Mouse (Mus musculus): ENCODE measurements around the gene Nfic. TPM values are rescaled to one million over a fixed set of nuclear protein-coding genes. Genes with fewer than 3 reads are reported as not detected.

Gene Nfic
- polyA plus RNA-seq (2012; rRNA removed): 27.0 and 33.0 TPM in 2 replicates

DNA sequence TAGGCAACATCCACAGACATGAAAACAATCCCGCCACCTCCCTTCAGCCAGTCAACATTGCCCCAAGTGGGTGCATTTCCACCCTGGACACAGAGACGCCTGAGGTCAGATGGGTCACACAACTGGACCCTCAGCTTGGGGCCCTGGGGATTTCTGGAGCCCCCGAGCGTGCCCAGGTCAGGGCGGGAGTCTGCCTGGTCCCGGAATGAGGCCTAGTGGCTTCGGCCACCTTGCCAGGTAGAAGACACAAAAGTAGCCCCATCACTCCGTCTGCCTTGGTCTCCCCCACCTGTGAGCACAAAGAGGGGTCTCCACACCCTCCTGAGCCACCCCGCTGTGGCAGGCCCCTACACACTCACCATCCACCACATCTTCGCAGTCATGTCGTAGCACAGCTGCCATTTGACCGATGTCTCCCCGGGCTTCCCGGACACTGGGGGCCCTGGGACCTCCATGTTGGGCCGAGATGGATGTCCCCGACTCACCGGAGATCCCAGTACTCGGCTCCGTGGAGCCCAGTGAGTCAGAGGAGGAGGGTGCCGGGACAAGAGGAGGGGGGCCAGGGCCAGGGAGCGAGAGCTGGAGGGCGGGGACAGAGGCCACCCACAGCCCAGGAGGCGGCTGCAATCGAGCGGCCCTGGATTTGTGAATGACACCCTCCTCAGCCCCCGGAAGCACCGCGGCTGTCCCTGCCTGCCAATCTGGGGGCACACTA is at the start of gene Nfic:
TSS of gene Nfic (minus strand) at position 455 of the 715 bp plus-strand sequence.

GRCm38 (mm10) chr10:81500032-81500431 is 44.6 kb upstream of the Nfic start, which contains the start of gene S1pr4:
Gene S1pr4 (minus strand): TSS chr10:81500132.

DNA sequence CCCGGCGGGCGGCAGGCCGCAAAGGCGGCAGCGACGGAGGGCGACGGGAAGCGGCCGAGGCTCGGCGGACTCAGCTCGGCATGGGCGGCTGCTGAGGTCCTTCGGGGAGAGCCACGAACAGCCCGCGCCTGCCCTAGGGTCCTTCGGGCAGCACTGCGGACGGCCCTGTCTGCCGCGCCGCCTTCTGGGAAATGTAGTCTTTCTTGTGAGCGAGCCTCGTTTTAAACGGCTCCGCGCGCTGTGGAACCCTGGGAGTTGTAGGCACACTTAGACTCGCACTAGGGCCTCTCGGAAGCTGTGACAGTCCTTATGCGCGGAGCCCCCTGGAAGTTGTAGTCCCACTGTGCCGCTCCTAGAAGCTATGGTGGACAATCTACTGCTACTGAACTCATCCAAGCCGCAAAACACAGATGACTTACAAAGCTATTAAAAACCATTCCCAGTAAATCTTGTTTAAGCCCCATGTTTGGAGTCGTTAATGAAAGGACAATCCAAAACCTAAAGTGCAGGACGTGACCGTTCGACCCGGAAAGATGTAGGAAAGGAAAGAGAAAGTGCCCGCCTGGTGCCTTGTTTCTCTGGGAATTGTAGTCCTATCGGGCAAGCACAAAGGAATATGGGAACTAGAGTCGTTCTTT is 40.9 kb upstream of the Nfic start, which contains the start of gene Ncln:
TSS of gene Ncln (minus strand) at position 129 of the 638 bp plus-strand sequence.

GRCm38 (mm10) chr10:81482533-81482889 is 27.1 kb upstream of the Nfic start, which contains the start of gene Celf5:
Gene Celf5 (minus strand): TSS chr10:81482709.

DNA sequence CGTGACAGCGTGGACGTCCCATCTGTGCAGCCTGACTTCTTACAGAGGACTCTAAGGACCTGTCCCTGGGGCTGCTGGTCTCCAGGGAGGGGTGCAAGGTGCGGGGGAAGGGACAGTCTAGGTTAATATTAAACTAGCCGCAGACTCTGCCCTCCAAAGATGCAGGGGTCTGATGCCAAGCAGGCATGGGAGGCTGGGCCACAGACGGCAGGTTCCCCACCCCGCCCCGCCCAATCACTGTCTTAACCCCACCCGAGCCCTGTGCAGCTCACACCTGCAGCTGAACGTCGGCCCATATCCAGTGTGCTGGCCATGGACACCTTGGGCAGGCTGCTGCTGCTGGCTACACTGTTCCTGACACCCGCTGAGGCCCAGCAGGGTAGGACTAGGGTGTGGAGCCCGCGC is 62.7 kb downstream of the Nfic start, which contains the start of gene Smim24:
TSS of gene Smim24 (plus strand) at position 271 of the 405 bp plus-strand sequence.

GRCm38 (mm10) chr10:81388505-81389055 is 66.9 kb downstream of the Nfic start, which contains the start of gene Gm48552:
Gene Gm48552 (plus strand): TSS chr10:81389005.

DNA sequence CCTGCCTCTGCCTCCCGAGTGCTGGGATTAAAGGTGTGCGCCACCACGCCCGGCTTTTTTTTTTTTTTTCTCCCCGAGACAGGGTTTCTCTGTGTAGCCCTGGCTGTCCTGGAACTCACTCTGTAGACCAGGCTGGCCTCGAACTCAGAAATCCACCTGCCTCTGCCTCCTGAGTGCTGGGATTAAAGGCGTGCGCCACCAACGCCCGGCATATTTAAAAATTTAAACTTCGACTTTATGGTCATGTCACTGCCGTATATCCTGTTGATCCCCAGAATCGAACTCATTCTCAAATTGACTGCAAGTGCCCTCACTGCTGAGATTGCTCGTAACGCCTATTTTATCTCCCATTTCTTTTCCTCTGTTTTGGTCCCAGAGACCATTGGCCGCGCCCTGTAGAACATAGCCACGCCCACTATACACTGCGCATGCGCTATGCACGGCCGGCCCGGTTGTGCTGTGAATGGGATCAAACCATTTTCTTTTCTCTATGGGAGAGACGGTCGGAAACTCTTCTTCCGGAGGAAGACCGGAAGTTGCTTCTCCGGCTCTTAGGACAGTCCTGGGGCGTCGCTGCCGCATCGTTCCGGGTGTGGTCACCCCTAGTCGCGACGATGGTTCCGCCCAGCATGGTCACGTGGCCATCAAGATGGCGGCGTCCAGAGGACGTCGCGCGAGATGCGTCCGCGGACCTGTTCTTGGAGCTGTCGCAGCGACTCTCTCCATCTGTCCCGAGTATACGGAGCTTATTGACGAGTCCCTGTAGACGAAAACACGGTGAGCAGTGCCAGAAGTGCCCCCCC is 71.4 kb downstream of the Nfic start, which contains the start of the genes Dohh and Gm48551:
TSS of gene Dohh (plus strand) at position 627 of the 803 bp plus-strand sequence.
TSS of gene Gm48551 (plus strand) at position 665 of the 803 bp plus-strand sequence.

DNA sequence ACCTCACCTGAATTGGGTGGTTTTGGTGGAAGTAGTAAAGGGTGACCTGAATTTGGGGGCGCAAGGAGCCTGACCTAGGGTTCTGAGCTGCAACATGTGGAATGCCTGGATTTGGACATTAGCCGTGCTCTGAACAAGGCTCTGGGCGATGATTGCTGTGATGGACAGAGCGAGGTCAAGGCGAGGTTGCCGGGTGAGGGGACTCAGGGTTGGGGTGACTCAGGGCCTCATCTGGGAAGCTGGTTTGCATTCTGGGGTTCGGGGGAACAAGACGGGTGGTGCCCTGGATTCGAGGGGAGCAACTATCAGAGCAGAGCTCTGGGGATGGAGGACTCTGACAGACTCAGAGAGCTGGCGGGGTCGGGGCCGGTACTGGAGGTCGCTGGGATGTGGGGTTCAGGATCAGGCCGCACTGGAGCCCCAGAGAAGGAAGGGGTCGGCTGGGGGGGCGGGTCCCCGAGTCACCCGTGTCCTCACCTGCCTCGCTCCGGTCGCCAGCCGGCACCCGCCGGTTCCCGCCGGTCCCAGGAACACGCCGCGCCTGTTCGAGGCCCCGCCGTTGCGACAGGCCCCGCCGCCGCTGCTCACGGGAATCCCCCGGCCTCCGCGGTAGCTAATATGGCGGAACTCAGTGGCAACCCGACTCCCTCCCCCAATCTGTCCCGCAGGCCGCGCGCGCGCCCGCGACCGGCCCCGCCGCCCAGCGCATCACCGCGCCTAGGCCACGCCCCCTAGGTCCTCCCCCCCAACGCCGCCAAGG is 77.5 kb downstream of the Nfic start, which contains the start of gene Fzr1:
TSS of gene Fzr1 (minus strand) at position 724 of the 760 bp plus-strand sequence.

GRCm38 (mm10) chr10:81365672-81366476 is 89.6 kb downstream of the Nfic start, which contains the start of gene 4930404N11Rik:
Gene 4930404N11Rik (minus strand): TSS chr10:81365816.

DNA sequence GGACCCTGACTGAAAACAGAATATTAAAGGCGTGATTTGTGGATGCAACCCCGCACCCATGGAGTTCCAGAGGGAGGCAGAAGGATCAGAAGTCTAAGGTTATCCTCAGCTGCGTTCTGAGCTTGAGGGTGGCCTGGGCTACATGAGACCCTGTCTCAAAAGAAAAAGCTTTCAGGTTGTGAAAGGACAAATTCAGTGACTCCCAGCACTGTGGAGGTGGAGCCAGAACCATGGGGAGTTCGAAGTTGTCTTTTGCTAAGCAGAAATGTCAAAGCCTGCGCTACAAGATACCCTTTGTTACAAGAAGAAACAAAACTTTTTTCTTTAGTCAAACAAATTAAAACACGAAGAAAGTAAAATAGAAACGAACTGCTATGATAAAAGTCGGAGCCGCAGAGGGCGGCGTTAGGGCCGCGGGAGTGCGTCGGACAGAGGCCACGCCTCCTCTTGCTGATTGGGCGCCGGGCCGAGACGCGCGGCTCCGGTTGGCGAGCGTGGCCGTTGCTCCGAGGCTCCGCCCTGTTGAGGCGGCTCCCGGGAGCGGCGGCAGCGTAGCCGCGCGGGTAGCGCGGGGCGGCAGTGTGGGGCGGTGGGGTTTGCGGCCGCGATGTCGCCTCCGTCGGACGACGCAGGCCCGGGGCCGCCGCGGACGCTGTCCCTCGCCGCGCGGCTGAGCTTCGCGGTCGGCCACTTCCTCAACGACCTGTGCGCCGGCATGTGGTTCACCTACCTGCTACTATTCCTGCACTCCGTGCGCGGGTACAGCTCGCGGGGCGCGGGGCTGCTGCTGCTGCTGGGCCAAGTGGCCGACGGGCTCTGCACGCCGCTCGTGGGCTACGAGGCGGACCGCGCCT is 98.2 kb downstream of the Nfic start, which contains the start of gene Mfsd12:
TSS of gene Mfsd12 (plus strand) at position 501 of the 854 bp plus-strand sequence.

DNA sequence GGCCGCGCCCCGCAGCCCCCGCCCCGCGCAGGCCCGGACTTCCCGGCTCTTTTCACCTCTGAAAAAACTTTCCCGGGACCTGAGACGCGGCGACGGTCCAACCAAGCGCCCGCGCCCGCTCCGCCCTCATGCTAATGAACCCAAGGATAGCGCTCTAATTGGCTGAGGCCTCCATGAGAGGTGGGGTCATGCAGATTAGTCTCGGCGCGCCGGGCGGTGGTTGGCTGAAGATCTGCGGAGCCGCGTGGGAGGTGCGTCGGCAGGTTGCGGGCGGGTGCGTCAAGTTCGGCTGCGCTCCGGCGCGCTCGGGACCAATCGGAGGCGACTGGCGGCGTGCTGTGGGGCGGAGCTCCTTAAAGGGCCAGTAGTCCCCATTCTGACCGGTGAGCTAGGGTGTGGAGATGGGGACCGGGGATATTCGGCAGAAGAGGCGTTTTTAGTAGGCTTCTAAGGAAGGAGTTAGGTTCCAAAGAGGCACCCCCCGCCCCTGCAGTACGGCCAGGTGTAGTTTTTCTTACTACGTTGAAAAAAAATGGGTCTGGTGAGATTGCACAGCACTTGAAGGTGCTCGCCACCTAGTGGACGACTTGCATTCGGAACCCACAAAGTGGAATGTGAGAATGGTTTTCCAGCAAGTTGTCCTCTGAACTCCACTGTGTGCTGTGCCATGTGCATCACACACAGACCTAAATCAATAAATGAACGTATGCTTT is 104.9 kb downstream of the Nfic start, which contains the start of gene Hmg20b:
TSS of gene Hmg20b (minus strand) at position 130 of the 713 bp plus-strand sequence.

Other genes starting within 250 kb of the Nfic start
- 0.15 and 0.17 TPM in 2 replicates for gene Atcay, start 224.8 kb downstream of the Nfic start, polyA plus RNA-seq (2012; rRNA removed)
- 5.2 and 6.0 TPM in 2 replicates for gene Zfr2, start 222.5 kb downstream of the Nfic start, polyA plus RNA-seq (2012; rRNA removed)
- 1.5 and 3.0 TPM in 2 replicates for gene Matk, start 202.7 kb downstream of the Nfic start, polyA plus RNA-seq (2012; rRNA removed)
- 75.5 and 146 TPM in 2 replicates for gene Mrpl54, start 188.7 kb downstream of the Nfic start, polyA plus RNA-seq (2012; rRNA removed)
- gene Apba3, start 188.7 kb downstream of the Nfic start, polyA plus RNA-seq (2012; rRNA removed): 58.9 and 73.0 TPM in 2 replicates
- gene Tjp3, start 164.1 kb downstream of the Nfic start, polyA plus RNA-seq (2012; rRNA removed): 85.6 and 104 TPM in 2 replicates
- gene Pip5k1c, start 162.7 kb downstream of the Nfic start, polyA plus RNA-seq (2012; rRNA removed): 33.5 and 41.8 TPM in 2 replicates
- gene Cactin, start 134.5 kb downstream of the Nfic start, polyA plus RNA-seq (2012; rRNA removed): 11.9 and 14.7 TPM in 2 replicates
- 17.8 and 29.6 TPM in 2 replicates for gene Tbxa2r, start 126.9 kb downstream of the Nfic start, polyA plus RNA-seq (2012; rRNA removed)
- 2.3 TPM in 2 replicates for gene Gipc3, start 112.4 kb downstream of the Nfic start, polyA plus RNA-seq (2012; rRNA removed)
- 95.3 and 125 TPM in 2 replicates for gene Hmg20b, start 105.2 kb downstream of the Nfic start, polyA plus RNA-seq (2012; rRNA removed)
- 11.1 and 23.8 TPM in 2 replicates for gene Mfsd12, start 98.1 kb downstream of the Nfic start, polyA plus RNA-seq (2012; rRNA removed)
- gene 4930404N11Rik, start 89.8 kb downstream of the Nfic start, polyA plus RNA-seq (2012; rRNA removed): 229 and 346 TPM in 2 replicates
- gene Fzr1, start 77.1 kb downstream of the Nfic start, polyA plus RNA-seq (2012; rRNA removed): 64.1 and 71.5 TPM in 2 replicates
- 57.2 and 82.1 TPM in 2 replicates for gene Dohh, start 71.2 kb downstream of the Nfic start, polyA plus RNA-seq (2012; rRNA removed)
- gene Gm48551, start 71.2 kb downstream of the Nfic start, polyA plus RNA-seq (2012; rRNA removed): 0.54 and 0.88 TPM in 2 replicates
- 1.4 and 1.7 TPM in 2 replicates for gene Gm48552, start 66.6 kb downstream of the Nfic start, polyA plus RNA-seq (2012; rRNA removed)
- gene Smim24, start 62.6 kb downstream of the Nfic start, polyA plus RNA-seq (2012; rRNA removed): 455 and 473 TPM in 2 replicates
- 1.3 and 2.8 TPM in 2 replicates for gene Celf5, start 27.1 kb upstream of the Nfic start, polyA plus RNA-seq (2012; rRNA removed)
- 147 and 177 TPM in 2 replicates for gene Ncln, start 40.8 kb upstream of the Nfic start, polyA plus RNA-seq (2012; rRNA removed)
- gene S1pr4, start 44.5 kb upstream of the Nfic start, polyA plus RNA-seq (2012; rRNA removed): 1.6 and 3.7 TPM in 2 replicates
- gene Gna15, start 68.6 kb upstream of the Nfic start, polyA plus RNA-seq (2012; rRNA removed): 5.4 and 9.1 TPM in 2 replicates
- gene Gna11, start 89.6 kb upstream of the Nfic start, polyA plus RNA-seq (2012; rRNA removed): 64.5 and 66.0 TPM in 2 replicates
- 1,576 and 2,275 TPM in 2 replicates for gene Aes, start 103.9 kb upstream of the Nfic start, polyA plus RNA-seq (2012; rRNA removed)
- 56.0 and 71.7 TPM in 2 replicates for gene Tle2, start 118.9 kb upstream of the Nfic start, polyA plus RNA-seq (2012; rRNA removed)
- 10.5 and 11.4 TPM in 2 replicates for gene Tle6, start 145.4 kb upstream of the Nfic start, polyA plus RNA-seq (2012; rRNA removed)
- 0.14 and 0.39 TPM in 2 replicates for gene BC025920, start 150.6 kb upstream of the Nfic start, polyA plus RNA-seq (2012; rRNA removed)
- 18.8 and 22.3 TPM in 2 replicates for gene Sirt6, start 172.2 kb upstream of the Nfic start, polyA plus RNA-seq (2012; rRNA removed)
- gene Ankrd24, start 172.9 kb upstream of the Nfic start, polyA plus RNA-seq (2012; rRNA removed): 17.2 and 28.0 TPM in 2 replicates
- 0.09 TPM in 1 of 2 replicates, not detected in the other for gene Gm10778, start 193.4 kb upstream of the Nfic start, polyA plus RNA-seq (2012; rRNA removed)
- not detected in 2 replicates for gene Zfp433, start 249.2 kb upstream of the Nfic start, polyA plus RNA-seq (2012; rRNA removed)